Mouse (Mus musculus) testis, postnatal 10 days (tissue): ENCODE data around the gene Hsf2bp.

ENCODE experiments used
- DNase-seq: peaks from one replicate; pipeline ENCODE4 v3.0.0; 2021; ENCODE audit warnings: low spot score

Hsf2bp gene

GRCm38 (mm10) chr17:31982326-31983190 is 53.6 kb downstream of the Hsf2bp start:
- peak; percentile 53 for DNase-seq

GRCm38 (mm10) chr17:31979888-31980287 is 56.3 kb downstream of the Hsf2bp start:
- DNase-seq, result no peak

- DNase-seq, result no peak
Measured at GRCm38 (mm10) chr17:31977131-31977530, 59.0 kb downstream of the Hsf2bp start.

- DNase-seq, result no peak
Measured at GRCm38 (mm10) chr17:31976501-31976900, 59.6 kb downstream of the Hsf2bp start.

GRCm38 (mm10) chr17:31974694-31975093 is 61.5 kb downstream of the Hsf2bp start:
- peak; percentile 10 for DNase-seq

GRCm38 (mm10) chr17:31973664-31974230 is 62.4 kb downstream of the Hsf2bp start:
- no peak for DNase-seq

GRCm38 (mm10) chr17:31970890-31971289 is 65.3 kb downstream of the Hsf2bp start:
- DNase-seq, result no peak

- DNase-seq, result peak; percentile 19
Measured at GRCm38 (mm10) chr17:31968801-31969200, 67.3 kb downstream of the Hsf2bp start.

GRCm38 (mm10) chr17:31967311-31967710 is 68.8 kb downstream of the Hsf2bp start:
- DNase-seq, result peak; percentile 17

- DNase-seq, result no peak
Measured at GRCm38 (mm10) chr17:31966566-31966965, 69.6 kb downstream of the Hsf2bp start.

GRCm38 (mm10) chr17:31965623-31966022 is 70.5 kb downstream of the Hsf2bp start:
- DNase-seq, result peak; percentile 48

- peak; percentile 33 for DNase-seq
Measured at GRCm38 (mm10) chr17:31962930-31963329, 73.2 kb downstream of the Hsf2bp start.

GRCm38 (mm10) chr17:31962281-31962680 is 73.9 kb downstream of the Hsf2bp start:
- DNase-seq, result no peak

- DNase-seq, result peak; percentile 31
Measured at GRCm38 (mm10) chr17:31954551-31955140, 81.5 kb downstream of the Hsf2bp start.

- peak; percentile 19 for DNase-seq
Measured at GRCm38 (mm10) chr17:31949076-31949475, 87.1 kb downstream of the Hsf2bp start.

GRCm38 (mm10) chr17:31946436-31946835 is 89.7 kb downstream of the Hsf2bp start:
- peak; percentile 30 for DNase-seq

GRCm38 (mm10) chr17:31943881-31944539 is 92.1 kb downstream of the Hsf2bp start:
- DNase-seq, result peak; percentile 37

- DNase-seq, result peak; percentile 44
Measured at GRCm38 (mm10) chr17:31941616-31942015, 94.5 kb downstream of the Hsf2bp start.

- peak; percentile 37 for DNase-seq
Measured at GRCm38 (mm10) chr17:31940607-31941006, 95.5 kb downstream of the Hsf2bp start.

GRCm38 (mm10) chr17:31939292-31940060 is 96.7 kb downstream of the Hsf2bp start:
- peak; percentile 36 for DNase-seq

- DNase-seq, result peak; percentile 37
Measured at GRCm38 (mm10) chr17:31938539-31939260, 97.4 kb downstream of the Hsf2bp start.
